Mouse (Mus musculus) mature B cell (primary cell): Measurements from ENCODE around the gene Slc24a5.

Experiments used
- in situ Hi-C: fragments of 300-500 bp; cut with MboI; formaldehyde crosslinking; loops from 2 replicates; pipeline ENCODE4 v1.14.3; 2019

The Slc24a5 gene

GRCm38 (mm10) chr2:125119381-125120110 is 51.6 kb downstream of the Slc24a5 start:
- in situ Hi-C loops = no loop called here

- in situ Hi-C loops = no loop called here
Measured at GRCm38 (mm10) chr2:125122288-125122623, 54.3 kb downstream of the Slc24a5 start.

- in situ Hi-C loops = no loop called here
Measured at GRCm38 (mm10) chr2:125122624-125123476, 54.9 kb downstream of the Slc24a5 start.

GRCm38 (mm10) chr2:125123477-125123852 is 55.5 kb downstream of the Slc24a5 start, which contains the start of gene Myef2:
Gene Myef2 (minus strand): TSS chr2:125123661.
- in situ Hi-C loops = no loop called here

- in situ Hi-C loops = no loop called here
Measured at GRCm38 (mm10) chr2:125125824-125126223, 57.9 kb downstream of the Slc24a5 start.

GRCm38 (mm10) chr2:125126792-125127191 is 58.9 kb downstream of the Slc24a5 start:
- in situ Hi-C loops = no loop called here

- in situ Hi-C loops = no loop called here
Measured at GRCm38 (mm10) chr2:125134113-125134512, 66.2 kb downstream of the Slc24a5 start.

GRCm38 (mm10) chr2:125135903-125136811 is 68.2 kb downstream of the Slc24a5 start, which contains the start of gene Ctxn2:
Gene Ctxn2 (plus strand): TSS chr2:125136692.
- in situ Hi-C loops = no loop called here

GRCm38 (mm10) chr2:125136846-125137245 is 68.9 kb downstream of the Slc24a5 start:
- in situ Hi-C loops = no loop called here
